Mouse (Mus musculus): ENCODE data around the gene Tmem33. TPM values are rescaled to one million over a fixed set of nuclear protein-coding genes. Genes with fewer than 3 reads are reported as not detected.

The Tmem33 gene
- polyA plus RNA-seq, 1 experiment from 2014 or later: 100 TPM

DNA sequence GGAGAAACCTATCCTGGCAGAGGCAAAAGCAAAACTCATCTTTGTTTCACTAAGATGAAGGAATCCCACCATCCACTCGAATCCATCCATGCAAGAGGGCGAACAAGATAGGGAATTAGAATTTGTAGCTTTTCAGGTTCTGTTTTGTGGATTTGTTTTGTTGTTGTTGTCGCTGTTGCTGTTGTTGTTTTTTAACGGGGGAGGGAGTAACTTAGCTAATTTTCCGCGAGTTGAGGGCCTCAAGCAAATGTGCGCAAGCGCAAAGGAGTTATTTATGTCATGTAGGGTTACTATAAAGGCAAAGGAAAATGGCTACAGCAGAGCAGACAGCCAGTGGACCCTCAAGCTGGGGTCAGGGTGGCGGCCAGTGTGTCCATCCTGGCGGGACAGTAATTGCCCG, 33.1 kb upstream of the Tmem33 start:
- ATAC-seq (ENCODE audit: low read depth) (no peak), DNase-seq (no peak)
- no peak overlapping the region for H3K4me2 ChIP-seq
- no peak overlapping the region for H3K9ac ChIP-seq
- H3K9me3 ChIP-seq (replicated peaks): no peaks in the 10 kb centered on the region
- H3K27ac ChIP-seq: no peak overlapping the region
- 0 out of 2 replicates have a peak, but pooled peaks cover 11% of the 10 kb centered on the region for H3K4me1 ChIP-seq (replicated peaks)
- peaks cover 99% of the 10 kb centered on the region for H3K27me3 ChIP-seq
- H3K36me3 ChIP-seq: no peaks in the 10 kb centered on the region
- WGBS (ENCODE audit: insufficient replicate concordance): 7% methylated on average over 11 of the region's 11 CpGs
- H3K4me3 ChIP-seq (replicated peaks): no peak overlapping the region

DNA sequence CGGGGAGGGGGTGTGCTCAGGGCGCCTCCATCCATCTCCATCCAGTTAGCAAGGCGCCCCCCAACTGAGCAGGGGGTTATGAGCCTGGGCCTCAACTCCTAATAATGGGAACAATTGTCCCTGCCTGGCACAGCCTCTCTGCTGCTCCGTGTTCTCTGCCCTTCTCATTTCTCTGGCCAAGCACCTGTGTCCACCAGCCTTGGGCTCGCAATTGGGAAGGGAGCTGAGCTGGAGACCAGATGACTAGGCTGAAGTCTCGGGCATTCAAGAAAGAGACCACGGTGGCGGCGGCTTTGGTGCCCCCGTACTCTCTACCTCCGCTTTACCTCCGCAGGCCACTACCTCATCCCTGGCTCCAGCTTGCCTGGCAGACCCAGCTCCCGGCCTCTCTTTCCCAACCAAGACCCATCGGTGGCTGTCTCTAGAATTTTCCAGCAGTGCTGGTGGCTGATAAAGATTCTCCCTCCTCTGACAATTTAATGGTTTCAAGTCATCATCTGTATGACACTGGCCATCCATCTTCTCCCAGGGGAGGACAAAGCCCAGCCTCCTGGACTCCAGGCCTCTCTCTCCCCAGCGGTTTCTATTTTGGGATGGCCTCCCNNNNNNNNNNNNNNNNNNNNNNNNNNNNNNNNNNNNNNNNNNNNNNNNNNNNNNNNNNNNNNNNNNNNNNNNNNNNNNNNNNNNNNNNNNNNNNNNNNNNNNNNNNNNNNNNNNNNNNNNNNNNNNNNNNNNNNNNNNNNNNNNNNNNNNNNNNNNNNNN, 32.5 kb upstream of the Tmem33 start:
- 0 out of 2 replicates have a peak, but pooled peaks cover 11% of the 10 kb centered on the region for H3K4me1 ChIP-seq (replicated peaks)
- peaks cover 99% of the 10 kb centered on the region for H3K27me3 ChIP-seq
- no peak overlapping the region for H3K27ac ChIP-seq
- H3K4me3 ChIP-seq (replicated peaks): no peak overlapping the region
- no peaks in the 10 kb centered on the region for H3K9me3 ChIP-seq (replicated peaks)
- no peak overlapping the region for H3K4me2 ChIP-seq
- no peaks in the 10 kb centered on the region for H3K36me3 ChIP-seq
- no peak overlapping the region for H3K9ac ChIP-seq
- 4% methylated on average over 15 of the region's 15 CpGs for WGBS (ENCODE audit: insufficient replicate concordance)
- DNase-seq (no peak), ATAC-seq (ENCODE audit: low read depth) (no peak)

DNA sequence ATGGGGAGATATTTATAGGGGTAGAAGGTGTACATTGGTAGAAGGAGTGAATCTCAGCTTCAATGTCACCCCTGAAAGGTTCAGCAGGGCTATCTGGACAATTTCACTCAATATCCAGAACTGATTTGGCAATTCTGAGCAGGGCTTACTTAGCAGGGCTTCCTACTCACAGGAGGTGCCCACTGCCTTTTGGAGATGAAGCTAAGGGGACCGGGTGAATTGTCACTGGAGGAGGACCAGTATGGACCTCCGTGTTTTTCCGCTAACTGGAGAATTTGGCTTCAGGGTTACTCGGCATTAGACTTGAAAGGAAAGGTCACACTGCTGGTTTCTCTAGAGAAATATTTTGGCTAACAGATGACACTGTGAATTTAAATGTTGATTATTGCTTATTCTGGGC, 25.7 kb upstream of the Tmem33 start:
- no peak overlapping the region for H3K9ac ChIP-seq
- no peak overlapping the region for H3K27ac ChIP-seq

DNA sequence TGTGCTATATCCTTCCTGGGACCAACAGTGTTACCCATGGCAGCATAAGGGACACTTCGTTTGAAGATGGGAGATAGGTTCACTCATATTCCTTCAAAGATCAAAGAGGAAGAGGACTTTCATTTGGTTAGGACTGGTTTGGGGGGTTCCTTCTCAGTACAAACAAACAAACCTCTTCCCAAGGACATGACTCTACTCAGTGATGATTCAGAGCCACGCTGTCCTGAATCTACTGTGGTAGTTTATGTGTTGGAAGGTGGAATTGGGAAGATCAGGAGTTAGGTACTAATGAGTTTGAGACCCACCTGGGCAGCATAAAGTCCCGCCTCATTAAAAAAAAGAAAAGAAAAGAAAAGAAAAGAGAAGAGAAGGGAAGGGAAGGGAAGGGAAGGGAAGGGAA, 24.9 kb upstream of the Tmem33 start:
- no peak overlapping the region for H3K9ac ChIP-seq
- H3K27me3 ChIP-seq: peaks cover 63% of the 10 kb centered on the region
- H3K4me1 ChIP-seq (replicated peaks): 0 out of 2 replicates have a peak, but pooled peaks cover 10% of the 10 kb centered on the region
- DNase-seq: no peak
- H3K36me3 ChIP-seq: no peaks in the 10 kb centered on the region
- no peak for ATAC-seq (ENCODE audit: low read depth)
- WGBS (ENCODE audit: insufficient replicate concordance): 42% methylated on average over 3 of the region's 3 CpGs
- no peak overlapping the region for H3K4me2 ChIP-seq
- no peak overlapping the region for H3K27ac ChIP-seq
- no peaks in the 10 kb centered on the region for H3K9me3 ChIP-seq (replicated peaks)
- H3K4me3 ChIP-seq (replicated peaks): no peak overlapping the region

More for the DNA sequence above, 25.7 kb upstream of the Tmem33 start:
- no peak overlapping the region for H3K4me2 ChIP-seq
- H3K4me1 ChIP-seq (replicated peaks): 0 out of 2 replicates have a peak, but pooled peaks cover 11% of the 10 kb centered on the region
- H3K9me3 ChIP-seq (replicated peaks): no peaks in the 10 kb centered on the region
- H3K27me3 ChIP-seq: peaks cover 71% of the 10 kb centered on the region
- 57% methylated on average over 4 of the region's 4 CpGs for WGBS (ENCODE audit: insufficient replicate concordance)
- H3K36me3 ChIP-seq: no peaks in the 10 kb centered on the region
- H3K4me3 ChIP-seq (replicated peaks): no peak overlapping the region
- no peak for ATAC-seq (ENCODE audit: low read depth)
- DNase-seq: no peak

DNA sequence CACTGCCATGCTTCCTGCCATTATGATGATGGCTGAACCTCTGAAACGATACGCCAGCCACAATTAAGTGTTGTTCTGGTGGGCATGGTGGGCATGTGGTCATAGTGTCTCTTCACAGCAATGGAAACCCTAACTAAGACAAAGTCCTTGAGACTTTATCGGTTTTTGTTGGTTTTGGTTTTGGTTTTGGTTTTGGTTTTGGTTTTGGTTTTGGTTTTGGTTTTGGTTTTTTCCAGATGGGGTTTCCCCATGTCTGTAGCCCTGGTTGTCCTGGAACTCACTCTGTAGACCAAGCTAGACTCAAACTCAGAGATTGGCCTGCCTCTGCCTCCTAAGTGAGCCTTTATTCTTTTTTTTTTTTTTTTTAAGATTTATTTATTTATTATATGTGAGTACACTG, 23.8 kb upstream of the Tmem33 start:
- H3K9ac ChIP-seq: no peak overlapping the region
- WGBS (ENCODE audit: insufficient replicate concordance): 69% methylated on average over 3 of the region's 3 CpGs
- H3K36me3 ChIP-seq: no peaks in the 10 kb centered on the region
- no peaks in the 10 kb centered on the region for H3K4me1 ChIP-seq (replicated peaks)
- no peak overlapping the region for H3K27ac ChIP-seq
- H3K9me3 ChIP-seq (replicated peaks): no peaks in the 10 kb centered on the region
- no peak for ATAC-seq (ENCODE audit: low read depth)
- DNase-seq: no peak
- H3K4me3 ChIP-seq (replicated peaks): no peak overlapping the region
- no peak overlapping the region for H3K4me2 ChIP-seq
- peaks cover 53% of the 10 kb centered on the region for H3K27me3 ChIP-seq

DNA sequence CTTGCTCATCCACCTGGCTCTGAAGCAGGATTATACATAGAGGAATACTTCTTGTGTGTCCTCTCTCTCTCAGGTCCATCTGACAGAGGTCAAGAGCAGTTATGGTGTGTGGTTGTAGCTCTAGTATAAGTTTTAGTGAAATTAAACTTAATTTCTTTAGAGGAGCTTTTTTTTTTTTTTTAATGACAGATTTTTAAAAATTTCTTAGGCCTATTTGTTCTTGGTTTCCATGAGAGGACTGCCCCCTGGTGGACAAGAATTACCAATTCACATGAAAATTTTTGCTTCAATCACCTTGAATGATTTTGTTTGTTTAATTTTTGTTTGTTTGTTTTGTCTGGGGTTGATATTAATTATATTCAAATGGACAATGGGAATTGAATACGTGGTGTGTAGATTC, 22.1 kb upstream of the Tmem33 start:
- Histone ChIP-seq H3K4me1 (replicated peaks) (no peaks in the 10 kb centered on the region), H3K4me2 (no peak overlapping the region), H3K4me3 (replicated peaks) (no peak overlapping the region), H3K9me3 (replicated peaks) (no peaks in the 10 kb centered on the region), H3K36me3 (no peaks in the 10 kb centered on the region), H3K27me3 (peaks cover 40% of the 10 kb centered on the region), H3K27ac (no peak overlapping the region), H3K9ac (no peak overlapping the region)
- ATAC-seq (ENCODE audit: low read depth) (no peak), DNase-seq (no peak)
- WGBS (ENCODE audit: insufficient replicate concordance): 5% methylated on average over 1 of the region's 1 CpGs

DNA sequence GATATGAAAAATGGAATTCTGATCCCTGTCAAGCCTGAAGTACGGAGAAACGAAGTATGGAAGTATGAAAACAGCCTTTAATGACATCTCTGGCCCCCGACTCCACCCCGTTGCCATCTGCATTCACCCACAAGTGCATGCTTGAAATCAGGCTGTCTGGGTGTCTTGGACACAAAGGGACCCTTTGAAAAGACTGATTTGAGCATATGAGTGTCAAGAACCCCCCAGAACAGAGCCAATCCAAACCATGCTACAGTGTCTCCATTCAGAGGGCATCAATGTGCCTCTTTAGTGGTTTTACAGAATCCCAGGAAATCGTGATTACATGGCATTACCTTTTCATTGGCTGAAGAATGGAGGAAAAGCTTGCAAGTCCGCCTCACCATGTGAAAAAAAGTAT, 18.7 kb upstream of the Tmem33 start:
- H3K36me3 ChIP-seq: no peaks in the 10 kb centered on the region
- ATAC-seq (ENCODE audit: low read depth): no peak
- no peak for DNase-seq
- H3K9ac ChIP-seq: no peak overlapping the region
- H3K27me3 ChIP-seq: peaks cover 25% of the 10 kb centered on the region
- H3K27ac ChIP-seq: no peak overlapping the region
- H3K4me2 ChIP-seq: no peak overlapping the region
- no peaks in the 10 kb centered on the region for H3K9me3 ChIP-seq (replicated peaks)
- H3K4me1 ChIP-seq (replicated peaks): no peaks in the 10 kb centered on the region
- 62% methylated on average over 6 of the region's 6 CpGs for WGBS (ENCODE audit: insufficient replicate concordance)
- no peak overlapping the region for H3K4me3 ChIP-seq (replicated peaks)

DNA sequence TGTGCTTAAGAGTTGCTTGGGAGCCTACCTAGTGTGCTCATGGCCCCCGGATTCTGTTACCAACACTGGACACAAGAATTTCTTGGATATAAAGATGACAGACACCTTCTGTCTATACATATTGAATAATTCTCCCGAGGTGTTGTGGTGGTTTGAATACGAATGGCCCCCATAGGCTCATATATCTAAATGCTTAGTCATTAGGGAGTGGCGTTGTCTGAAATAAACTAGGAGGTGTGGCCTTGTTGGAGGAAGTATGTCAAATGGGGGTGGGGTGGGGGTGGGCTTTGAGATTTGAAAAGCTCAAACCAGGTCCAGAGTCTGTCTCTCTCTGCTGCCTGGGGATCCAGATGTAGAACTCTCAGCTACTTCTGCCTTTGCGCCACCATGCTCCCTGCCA, 17.1 kb upstream of the Tmem33 start:
- H3K4me2 ChIP-seq: no peak overlapping the region
- H3K27ac ChIP-seq: no peak overlapping the region
- H3K36me3 ChIP-seq: no peaks in the 10 kb centered on the region
- 74% methylated on average over 5 of the region's 5 CpGs for WGBS (ENCODE audit: insufficient replicate concordance)
- no peak overlapping the region for H3K4me3 ChIP-seq (replicated peaks)
- peaks cover 38% of the 10 kb centered on the region for H3K27me3 ChIP-seq
- DNase-seq (no peak), ATAC-seq (ENCODE audit: low read depth) (no peak)
- no peaks in the 10 kb centered on the region for H3K4me1 ChIP-seq (replicated peaks)
- no peak overlapping the region for H3K9ac ChIP-seq
- H3K9me3 ChIP-seq (replicated peaks): no peaks in the 10 kb centered on the region

DNA sequence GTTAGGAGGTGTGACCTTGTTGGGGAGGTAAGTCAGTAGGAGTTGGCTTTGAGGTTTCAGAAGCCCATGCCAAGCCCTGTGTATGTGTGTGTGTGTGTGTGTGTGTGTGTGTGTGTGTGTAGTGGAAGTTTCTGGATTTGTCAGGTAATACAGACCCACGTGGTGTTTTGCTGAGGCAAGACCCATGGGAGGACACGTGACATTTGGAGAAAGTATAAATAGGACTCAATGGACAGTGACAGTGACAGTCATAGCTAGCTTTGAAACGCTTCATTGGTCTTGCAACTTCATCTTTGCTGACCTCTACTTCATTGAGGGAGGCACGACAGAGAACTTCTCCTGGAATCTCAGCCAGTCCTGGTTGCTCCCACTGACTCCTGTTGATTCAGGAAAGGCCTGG, 8.1 kb upstream of the Tmem33 start:
- Histone ChIP-seq H3K27ac (no peak overlapping the region), H3K4me1 (replicated peaks) (no peaks in the 10 kb centered on the region), H3K4me2 (no peak overlapping the region), H3K27me3 (peaks cover 36% of the 10 kb centered on the region; the same call in 1 of the 2 replicates), H3K9ac (no peak overlapping the region), H3K9me3 (replicated peaks) (no peaks in the 10 kb centered on the region), H3K4me3 (replicated peaks) (no peak overlapping the region), H3K36me3 (no peaks in the 10 kb centered on the region)
- WGBS (ENCODE audit: insufficient replicate concordance): 71% methylated on average over 4 of the region's 4 CpGs
- DNase-seq (no peak), ATAC-seq (ENCODE audit: low read depth) (no peak)

DNA sequence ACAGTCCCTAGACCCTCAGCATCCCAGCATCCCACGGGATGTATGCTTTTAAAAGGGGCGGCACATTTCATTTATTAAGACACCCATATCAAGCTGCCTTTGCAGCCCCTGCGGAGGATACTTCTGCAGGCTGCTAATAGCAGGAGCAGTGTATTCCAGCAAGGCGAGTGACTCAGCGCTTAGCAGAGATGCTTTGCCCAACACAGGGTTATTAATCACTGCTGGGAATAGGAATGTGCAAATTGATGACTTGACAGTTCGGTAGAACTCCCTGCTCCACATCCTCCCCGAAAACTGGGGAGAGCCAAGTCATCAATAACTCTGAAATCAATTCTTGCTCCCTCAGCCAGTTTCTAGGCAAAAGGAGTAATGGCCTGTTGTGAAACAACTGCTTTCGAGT, 4.7 kb upstream of the Tmem33 start:
- Histone ChIP-seq H3K4me1 (replicated peaks) (peaks cover 21% of the 10 kb centered on the region), H3K4me2 (no peak overlapping the region), H3K27ac (no peak overlapping the region), H3K4me3 (replicated peaks) (no peak overlapping the region), H3K27me3 (peaks cover 17% of the 10 kb centered on the region; the same call in 1 of the 2 replicates), H3K9ac (no peak overlapping the region), H3K9me3 (replicated peaks) (no peaks in the 10 kb centered on the region), H3K36me3 (no peaks in the 10 kb centered on the region)
- DNase-seq: no peak
- no peak for ATAC-seq (ENCODE audit: low read depth)
- 54% methylated on average over 8 of the region's 8 CpGs for WGBS (ENCODE audit: insufficient replicate concordance)

DNA sequence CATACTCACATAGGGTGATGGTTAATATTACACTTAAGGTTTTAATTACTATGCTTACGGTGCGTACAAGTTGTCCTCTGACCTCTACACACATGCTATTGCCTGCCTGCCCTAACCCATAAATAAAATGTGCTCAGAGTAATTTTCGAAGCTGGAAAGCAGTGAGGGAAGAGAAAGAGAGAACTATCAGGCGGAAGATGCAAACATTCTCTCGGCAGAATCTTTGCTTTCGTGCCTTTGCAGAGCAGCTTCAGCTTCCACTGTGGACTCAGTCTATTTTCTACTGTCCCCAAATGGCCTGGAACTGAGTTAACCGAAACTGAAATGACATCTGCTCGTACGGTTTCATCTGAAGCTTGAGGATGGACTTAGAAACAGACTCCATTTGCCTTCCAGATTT, 1.9 kb upstream of the Tmem33 start:
- H3K4me2 ChIP-seq: no peak overlapping the region
- H3K9me3 ChIP-seq (replicated peaks): no peaks in the 10 kb centered on the region
- no peaks in the 10 kb centered on the region for H3K36me3 ChIP-seq
- WGBS (ENCODE audit: insufficient replicate concordance): 79% methylated on average over 9 of the region's 9 CpGs
- no peaks in the 10 kb centered on the region for H3K27me3 ChIP-seq
- ATAC-seq (ENCODE audit: low read depth) (no peak), DNase-seq (no peak)
- no peak overlapping the region for H3K9ac ChIP-seq
- H3K4me1 ChIP-seq (replicated peaks): peaks cover 38% of the 10 kb centered on the region
- H3K4me3 ChIP-seq (replicated peaks): no peak overlapping the region
- H3K27ac ChIP-seq: no peak overlapping the region

DNA sequence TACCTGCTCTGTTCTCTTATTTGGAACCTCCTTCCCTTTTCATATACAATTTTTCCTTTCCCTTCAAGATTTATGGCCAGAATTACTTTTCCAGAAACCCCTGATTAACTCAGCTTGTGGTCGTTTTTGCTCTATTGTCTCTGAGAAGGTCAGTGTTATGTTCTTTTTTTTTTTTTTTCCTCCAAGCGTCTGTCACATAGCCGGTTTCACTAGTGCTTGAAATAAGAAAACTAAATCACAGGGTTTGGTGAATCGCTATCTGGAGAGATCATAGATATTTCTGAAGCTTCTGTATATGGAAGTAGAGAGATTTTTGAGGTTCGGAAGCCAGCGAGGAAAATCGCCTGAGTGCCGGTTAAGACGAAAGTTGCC, 220 bp upstream of the Tmem33 start:
- ATAC-seq (ENCODE audit: low read depth) (no peak), DNase-seq (no peak)
- peak overlapping the region; percentile 96 for H3K4me3 ChIP-seq (replicated peaks)
- H3K4me2 ChIP-seq: peak overlapping the region; percentile 57
- H3K27me3 ChIP-seq: no peaks in the 10 kb centered on the region
- peak overlapping the region; percentile 97 for H3K9ac ChIP-seq
- no peaks in the 10 kb centered on the region for H3K9me3 ChIP-seq (replicated peaks)
- H3K4me1 ChIP-seq (replicated peaks): peaks cover 52% of the 10 kb centered on the region
- H3K27ac ChIP-seq: peak overlapping the region; percentile 74
- WGBS (ENCODE audit: insufficient replicate concordance): under 1% methylated on average over 9 of the region's 9 CpGs
- peaks cover 16% of the 10 kb centered on the region for H3K36me3 ChIP-seq
